Mouse (Mus musculus) hindbrain, embryonic 11.5 days (tissue): ENCODE measurements around the gene Chst2. TPM values are rescaled to one million over a fixed set of nuclear protein-coding genes. Genes with fewer than 3 reads are reported as not detected.

Experiments used
- polyA plus RNA-seq: library from polyadenylated mRNA; unstranded; fragments of >200 nt; fragmentation: Nextera tagmentation; extraction: Ambion mirVana; gene quantifications from 2 replicates; pipeline ENCODE4 v1.2.1, GENCODE M21; 2014

The Chst2 gene
- polyA plus RNA-seq, 1 experiment from 2014 or later: 7.5 TPM

Other genes with a start within 250 kb of the Chst2 start
- gene U2surp, start 105.3 kb upstream of the Chst2 start, polyA plus RNA-seq: 142 and 183 TPM in 2 replicates
- 0.37 and 0.46 TPM in 2 replicates for gene Paqr9, start 152.9 kb upstream of the Chst2 start, polyA plus RNA-seq
- 2.5 and 2.6 TPM in 2 replicates for gene Pcolce2, start 230.9 kb upstream of the Chst2 start, polyA plus RNA-seq